Mouse (Mus musculus) olfactory bulb, adult 2 months (tissue): Measurements from ENCODE around the gene Sh3kbp1.

Experiments used
- CTCF ChIP-seq: fragments of 200-500 bp; IDR thresholded peaks from 2 replicates; pipeline ENCODE4 v1.5.1; 2012; ENCODE audit warnings: low read depth, mild to moderate bottlenecking, low read length, moderate library complexity; ENCODE audit not compliant: insufficient read depth
- POLR2A ChIP-seq: fragments of 200-500 bp; IDR thresholded peaks from 2 replicates; pipeline ENCODE4 v1.6.1; 2012; ENCODE audit warnings: mild to moderate bottlenecking, low read depth, low read length, moderate library complexity; ENCODE audit not compliant: insufficient read depth

- TF ChIP-seq CTCF (no peak), POLR2A (no peak)
Observed at GRCm38 (mm10) chrX:159932027-159932426, 305.0 kb downstream of the Sh3kbp1 start.
